15 mouse cellular contexts compared by ENCODE assay signal in genomic region chr10:125896646-125897045, GRCm38 (mm10).
"Had no signal": no experiment of that assay in that cellular context is flagged by ENCODE, and none has a peak within 500 bp of the region (broad histone marks: within the 10 kb centered on the region; RNA-seq: fewer than 3 reads in every experiment).

No protein-coding gene starts in this region.

- H3K4me1 ChIP-seq: neural tube, embryonic 12.5 days; stomach, embryonic 15.5 days had no signal

- H3K9me3 ChIP-seq: midbrain, embryonic 10.5 days; neural tube, embryonic 12.5 days; stomach, embryonic 15.5 days had no signal

- H3K27me3 ChIP-seq: neural tube, embryonic 12.5 days; stomach, embryonic 15.5 days had no signal

- H3K4me3 ChIP-seq: left cerebral cortex, adult 2 months; midbrain, embryonic 10.5 days; neural tube, embryonic 12.5 days; stomach, embryonic 15.5 days had no signal

- DNase-seq: kidney, adult 9 months; lung, adult 18-20 months; lung, postnatal 4 days; midbrain, embryonic 14.5 days; right cerebral cortex, postnatal 14 days; thymus, adult 2 months; thymus, postnatal 25 days had no signal

- ATAC-seq: inflammation-experienced regulatory T-cells, adult 6 months; intestine, postnatal 0 days; lung, postnatal 0 days had no signal

- H3K27ac ChIP-seq: left cerebral cortex, adult 2 months; liver, embryonic 14.5 days; midbrain, embryonic 10.5 days; neural tube, embryonic 12.5 days; stomach, embryonic 15.5 days had no signal

- H3K4me2 ChIP-seq: neural tube, embryonic 12.5 days; stomach, embryonic 15.5 days had no signal

- H3K36me3 ChIP-seq: midbrain, embryonic 10.5 days; neural tube, embryonic 12.5 days; stomach, embryonic 15.5 days had no signal

- H3K9ac ChIP-seq: liver, embryonic 14.5 days; neural tube, embryonic 12.5 days; stomach, embryonic 15.5 days had no signal
